Mouse (Mus musculus) mesoderm, embryonic 11.5 days (tissue): ENCODE data around the gene Tubd1.

ENCODE experiments used
- DNase-seq: peaks from one replicate; pipeline ENCODE4 v3.0.0-alpha.2; 2012; ENCODE audit warnings: low read depth, low spot score

Gene Tubd1

DNA sequence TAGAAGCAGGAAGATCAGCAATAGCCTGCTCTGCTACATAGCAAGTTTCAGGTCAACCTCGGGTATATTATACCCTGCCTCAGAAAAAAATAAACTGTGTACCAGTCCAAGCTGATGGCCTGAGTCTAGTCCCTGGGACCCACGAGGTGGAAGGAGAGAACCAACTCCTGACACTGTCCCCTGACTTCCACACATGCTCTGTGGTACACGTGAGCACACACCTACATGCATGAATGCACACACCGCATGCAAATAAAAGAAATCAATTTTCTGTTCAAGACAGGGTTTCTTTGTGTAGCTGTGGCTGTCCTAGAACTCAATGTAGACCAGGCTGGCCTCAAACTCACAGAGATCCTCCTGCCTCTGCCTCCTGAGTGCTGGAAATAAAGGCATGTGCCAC lies 13.5 kb downstream of the Tubd1 start:
- no peak for DNase-seq

DNA sequence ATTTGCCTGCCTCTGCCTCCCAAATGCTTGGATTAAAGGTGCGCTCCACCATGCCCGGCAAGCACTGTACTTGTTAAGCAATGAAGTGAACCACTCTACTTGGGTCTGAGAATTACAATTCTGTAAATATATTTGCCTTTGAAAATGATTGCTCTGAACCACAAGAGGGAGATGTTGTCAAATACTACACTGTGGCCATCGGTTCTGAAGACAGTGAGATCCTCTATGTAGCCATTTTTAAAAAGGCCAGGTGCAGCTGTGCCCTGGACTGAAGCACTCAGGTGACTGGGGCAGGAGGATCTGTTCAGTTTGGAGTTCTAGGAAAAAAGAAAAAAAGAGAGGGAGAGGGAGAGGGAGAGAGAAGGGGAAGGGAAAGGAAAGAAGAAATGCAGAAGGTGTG lies 23.6 kb downstream of the Tubd1 start:
- peak; percentile 34 for DNase-seq

DNA sequence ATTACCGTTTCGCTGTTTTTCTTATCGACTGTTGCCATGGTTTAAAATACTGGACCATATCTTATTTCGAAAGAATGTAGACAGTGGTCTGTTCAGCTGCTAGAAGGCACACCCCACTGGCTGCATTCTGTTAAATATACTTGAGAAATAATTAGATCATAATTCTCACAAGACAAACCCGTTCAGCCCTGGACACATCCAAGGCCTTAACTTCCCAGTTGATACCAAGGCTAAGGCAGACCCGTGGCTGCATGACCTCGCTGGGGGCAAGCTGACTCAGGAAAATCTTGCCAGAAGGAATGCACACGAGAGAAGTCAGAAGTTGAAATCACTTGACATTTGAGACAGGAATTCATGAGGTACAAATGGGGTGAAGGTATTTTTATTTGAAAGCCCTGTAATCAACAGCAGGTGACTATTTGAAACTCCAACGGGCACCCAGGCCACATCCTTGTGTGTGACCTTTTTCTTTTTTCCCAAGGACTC lies 25.5 kb downstream of the Tubd1 start:
- peak; percentile 77 for DNase-seq

DNA sequence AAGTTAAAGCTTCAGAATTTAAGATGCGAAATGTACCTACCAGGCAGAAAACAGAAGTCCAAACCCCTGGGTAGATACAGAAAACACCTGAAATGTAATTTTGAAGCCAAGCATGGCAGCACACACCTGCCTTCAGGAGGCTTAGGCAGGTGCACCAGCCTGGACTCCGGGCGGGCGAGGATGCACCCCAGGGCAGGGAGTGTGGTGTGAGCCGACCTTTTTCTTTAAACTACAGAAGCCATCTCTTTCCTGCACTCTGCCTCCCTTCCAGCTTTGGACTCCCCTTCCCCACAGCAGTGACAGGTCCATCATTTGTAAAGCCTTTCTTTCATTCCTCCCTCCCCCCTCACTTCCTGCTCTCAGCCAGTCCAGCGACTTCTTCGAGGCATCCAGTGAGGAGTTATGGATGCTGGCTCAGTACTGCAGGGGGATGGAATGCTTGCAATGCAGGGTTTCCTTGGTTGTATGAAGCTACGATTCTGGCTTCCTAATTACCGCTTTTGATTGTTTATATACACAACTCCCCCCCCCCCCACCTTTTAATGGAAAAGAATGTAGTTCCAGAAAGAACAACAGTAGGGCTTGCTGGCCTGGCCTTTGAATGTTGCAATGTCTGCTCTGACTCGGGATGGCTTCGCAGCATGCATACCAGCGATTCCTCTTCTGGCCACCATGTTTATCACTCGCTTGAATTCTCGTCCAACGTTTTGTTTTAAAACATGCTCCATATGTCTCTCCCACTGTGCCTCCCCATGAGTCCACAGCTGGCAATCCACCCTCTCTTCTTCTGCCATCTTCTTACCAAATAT lies 26.5 kb downstream of the Tubd1 start:
- peak; percentile 81 for DNase-seq

GRCm38 (mm10) chr11:86571871-86572270 lies 27.1 kb downstream of the Tubd1 start:
- no peak for DNase-seq

DNA sequence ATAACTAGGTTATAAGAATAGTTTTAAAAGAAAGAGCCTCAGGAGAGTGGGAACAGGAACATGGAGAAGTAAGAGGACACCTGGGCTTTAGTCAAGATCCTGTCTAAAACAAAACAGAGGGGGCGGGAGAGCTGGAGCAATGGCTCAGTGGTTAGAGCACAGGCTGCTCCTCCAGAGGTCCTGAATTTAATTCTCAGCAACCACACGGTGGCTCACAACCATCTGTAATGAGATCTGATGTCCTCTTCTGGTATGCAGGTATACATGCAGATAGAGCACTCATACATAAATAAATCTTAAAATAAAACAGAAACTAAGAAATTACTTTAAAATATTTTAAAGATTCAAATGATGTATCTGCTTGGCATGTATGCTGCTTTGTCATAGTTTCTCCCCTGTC lies 27.8 kb downstream of the Tubd1 start:
- DNase-seq = no peak

GRCm38 (mm10) chr11:86573646-86574231 lies 28.9 kb downstream of the Tubd1 start:
- no peak for DNase-seq

- DNase-seq = no peak
Measured at GRCm38 (mm10) chr11:86574408-86574807, 29.6 kb downstream of the Tubd1 start.

DNA sequence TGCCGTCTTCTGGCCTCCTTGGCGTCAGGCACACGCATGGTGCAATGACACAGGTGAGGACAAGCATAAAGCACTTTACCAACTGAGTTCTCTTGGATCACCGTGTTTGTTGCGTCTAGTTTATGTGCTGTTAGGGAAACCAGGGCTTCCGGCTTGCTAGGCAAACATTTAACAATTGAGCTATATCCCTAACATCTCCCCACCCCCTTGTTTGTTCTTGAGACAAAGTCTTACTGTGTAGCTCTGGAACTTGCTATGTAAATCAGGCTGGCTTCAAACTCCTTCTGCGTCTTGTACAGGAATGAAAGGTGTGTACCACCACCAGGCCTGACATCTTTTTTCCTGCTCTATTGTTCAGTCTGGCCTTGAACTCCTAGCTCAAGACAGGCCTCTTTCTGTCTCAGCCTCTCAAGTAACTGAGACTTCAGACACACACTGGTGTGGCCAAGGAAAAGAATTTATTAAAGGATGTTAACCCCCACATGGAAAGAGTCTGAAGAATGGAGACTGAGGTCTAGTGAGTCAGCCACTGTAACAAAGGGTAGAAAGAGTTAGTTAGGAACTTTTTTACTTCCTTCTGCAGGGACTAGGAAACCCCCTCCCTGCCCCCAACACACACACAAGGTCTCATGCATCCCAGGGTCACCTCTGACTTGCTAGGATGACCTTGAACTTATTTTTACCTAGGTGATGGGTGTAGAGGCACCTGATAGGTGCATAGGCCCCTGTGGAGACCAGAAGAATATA lies 31.0 kb downstream of the Tubd1 start:
- no peak for DNase-seq

DNA sequence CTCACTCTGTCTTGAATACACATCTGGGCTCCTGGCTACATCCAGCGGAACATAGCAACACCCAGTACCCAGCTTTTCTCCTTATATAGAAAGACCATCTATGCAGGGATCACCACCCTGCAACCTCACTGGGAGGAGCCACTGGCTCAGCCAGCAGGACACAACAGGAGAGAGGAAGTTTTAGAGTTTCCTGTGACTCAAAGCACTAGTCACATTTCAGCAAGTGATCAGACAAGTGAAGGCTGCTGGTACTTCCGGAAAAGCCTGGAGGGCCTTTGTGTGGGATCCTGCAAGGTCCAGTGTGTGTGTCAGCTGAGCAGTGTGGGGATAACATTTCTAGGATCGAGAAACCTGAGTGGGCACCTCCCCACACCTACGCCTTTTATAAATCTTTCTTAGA lies 32.4 kb downstream of the Tubd1 start:
- DNase-seq = no peak

DNA sequence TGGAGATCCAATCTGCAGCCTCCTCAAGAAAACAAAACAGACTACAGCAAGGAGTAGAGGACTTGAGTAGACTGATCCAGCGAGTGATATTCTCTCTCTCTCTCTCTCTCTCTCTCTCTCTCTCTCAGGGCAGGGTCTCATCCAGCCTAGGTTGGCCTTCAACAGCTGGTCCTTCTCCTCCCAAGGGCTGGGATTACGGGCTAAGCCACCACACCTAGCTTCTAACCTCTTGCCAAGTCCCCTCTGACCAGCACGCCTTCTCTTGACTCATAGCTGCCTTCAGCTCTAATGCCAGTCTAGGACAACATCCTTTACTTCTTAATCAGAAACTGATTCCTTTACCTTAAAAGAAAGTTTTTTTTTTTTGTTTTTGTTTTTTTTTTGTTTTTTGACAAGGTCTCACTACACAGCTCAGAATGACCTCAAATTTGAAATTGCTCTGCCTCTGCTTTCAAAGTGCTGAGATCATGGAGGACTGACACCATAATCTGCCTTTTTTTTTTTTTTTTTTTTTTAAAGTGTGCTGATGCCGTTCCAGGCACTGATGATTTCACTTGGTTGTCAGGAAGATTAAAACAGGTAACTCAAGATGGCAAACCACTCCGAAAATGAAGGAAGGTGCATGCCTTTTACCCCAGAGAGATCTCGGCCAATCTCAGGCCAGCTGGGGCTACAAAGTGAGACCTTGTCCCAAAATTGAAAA lies 33.5 kb downstream of the Tubd1 start:
- DNase-seq = no peak

DNA sequence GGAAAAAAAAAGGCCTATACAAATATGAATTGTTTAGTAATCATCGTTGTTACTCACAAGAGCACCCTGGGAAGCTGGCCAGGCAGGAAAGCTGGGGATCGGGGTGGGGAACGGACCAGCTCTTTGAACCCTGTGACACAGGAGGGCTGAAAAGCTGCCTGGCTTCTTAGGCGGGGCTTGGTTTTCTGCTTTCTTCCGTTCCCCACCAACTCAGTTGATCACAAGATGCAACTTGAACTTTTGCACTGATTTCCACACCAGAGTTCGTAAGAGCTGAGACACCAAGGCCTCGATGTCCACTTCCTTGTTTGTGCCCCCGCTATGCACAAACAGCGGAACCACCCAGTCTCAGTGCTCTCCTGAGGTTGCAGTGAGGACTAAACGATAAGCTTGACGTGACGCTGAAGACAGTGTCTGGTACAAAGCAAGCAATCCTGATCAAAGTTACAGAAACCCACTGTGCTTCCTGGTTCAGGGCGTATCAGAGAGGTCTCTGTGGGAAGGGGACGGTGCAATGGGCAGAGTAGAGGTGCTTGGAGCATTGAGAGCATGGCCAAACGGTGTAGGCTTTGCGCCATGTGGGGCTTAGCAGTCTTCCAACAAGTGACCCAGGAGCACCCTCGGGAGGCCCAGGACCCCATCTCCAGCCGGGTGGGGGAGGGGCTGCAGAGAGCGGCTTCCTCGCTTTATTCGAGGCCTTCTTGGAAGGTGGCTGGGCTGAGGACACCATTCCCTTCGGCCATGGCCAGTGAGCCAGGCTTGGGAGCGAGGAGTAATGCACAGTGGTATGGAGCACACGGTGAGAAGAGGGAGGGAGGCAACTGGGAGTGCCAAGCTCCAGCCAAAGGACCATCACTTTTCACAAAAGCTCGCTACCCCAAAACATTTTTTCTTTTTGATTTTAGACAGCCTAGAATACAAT lies 34.3 kb downstream of the Tubd1 start:
- DNase-seq = no peak

DNA sequence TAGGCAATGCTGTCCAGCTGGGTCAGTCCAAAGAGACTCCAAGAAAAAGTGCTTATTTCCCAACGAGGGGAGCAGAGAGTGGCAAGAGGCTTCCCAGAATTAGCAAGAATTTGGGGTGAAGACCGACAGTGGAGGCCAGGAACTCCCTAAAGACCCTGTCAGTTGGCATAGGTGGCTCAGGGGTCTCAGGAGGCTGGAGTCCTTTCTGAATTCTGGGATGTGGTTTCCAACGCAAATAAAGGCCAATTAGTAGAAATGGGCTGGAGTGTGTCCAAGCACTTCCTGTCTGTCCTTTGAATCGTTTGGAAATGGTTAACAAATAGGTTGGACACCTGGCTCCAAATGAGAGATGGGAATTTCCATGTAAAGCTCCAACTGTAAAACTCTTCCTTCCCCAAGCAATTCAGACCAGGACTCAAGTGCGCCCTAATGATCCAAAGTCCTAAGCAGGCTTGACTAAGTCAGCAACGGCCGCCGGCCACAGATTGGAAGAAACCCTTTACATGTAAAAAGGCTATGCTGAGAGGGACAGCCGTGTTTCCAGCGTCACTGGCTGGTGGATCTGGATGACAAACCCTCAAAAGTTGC lies 35.0 kb downstream of the Tubd1 start:
- DNase-seq = no peak

- no peak for DNase-seq
Measured at GRCm38 (mm10) chr11:86580319-86581113, 35.7 kb downstream of the Tubd1 start.

GRCm38 (mm10) chr11:86581250-86581753 lies 36.5 kb downstream of the Tubd1 start:
- no peak for DNase-seq

DNA sequence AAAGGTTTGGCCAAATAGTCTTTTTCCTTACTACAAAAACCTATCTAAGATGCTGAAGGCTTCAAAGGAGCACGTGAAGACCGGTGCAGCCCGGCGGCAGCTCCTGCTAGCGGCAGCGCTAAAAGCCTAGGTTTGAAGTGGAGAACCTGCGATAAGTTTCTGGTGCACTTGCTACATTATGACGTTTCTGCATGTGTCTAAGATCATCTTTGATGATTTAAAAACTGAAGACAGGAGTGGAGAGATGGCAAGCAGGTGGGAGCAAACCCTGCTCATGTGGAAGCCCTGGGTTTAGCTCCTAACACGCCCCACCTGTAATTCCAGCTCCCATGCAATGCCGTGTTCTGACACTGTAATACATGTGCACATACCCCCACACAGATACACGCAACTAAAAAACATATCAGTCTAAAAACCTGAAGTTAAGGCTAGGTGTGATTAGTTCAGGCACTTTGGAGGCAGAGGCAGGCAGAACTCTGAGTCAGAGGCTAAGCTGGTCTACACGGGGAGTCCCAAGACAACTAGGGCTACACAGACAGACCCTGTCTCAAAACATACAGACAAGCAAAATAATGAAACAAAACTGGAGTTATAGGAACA lies 37.3 kb downstream of the Tubd1 start:
- no peak for DNase-seq

GRCm38 (mm10) chr11:86582543-86583260 lies 37.9 kb downstream of the Tubd1 start:
- no peak for DNase-seq

GRCm38 (mm10) chr11:86583313-86583825 lies 38.6 kb downstream of the Tubd1 start:
- no peak for DNase-seq
